Mouse (Mus musculus): ENCODE measurements around the gene Thrb. TPM values are rescaled to one million over a fixed set of nuclear protein-coding genes. Genes with fewer than 3 reads are reported as not detected.

The Thrb gene
- total RNA-seq (2021) (10 to 100 TPM; 27.5 to 28.1 TPM), polyA plus RNA-seq (2012; rRNA removed) (7.7 and 10.6 TPM in 2 replicates)
- long read RNA-seq, full-length matches to known transcripts = 1 of 4 reads
- long read RNA-seq, partial matches to known transcripts = 0 of 4 reads
- long read RNA-seq, other reads (novel, unspliced or antisense) = 3 of 4 reads

GRCm38 (mm10) chr14:17659686-17660328 lies at the start of gene Thrb:
Thrb (plus strand) TSS chr14:17660261.
- Histone ChIP-seq H3K27me3 (ENCODE audit: control insufficient read depth, insufficient read depth, low read length) (no peaks in the 10 kb centered on the region; the same call in 1 of the 2 replicates), H3K36me3 (ENCODE audit: control insufficient read depth, insufficient read depth, low read length) (peaks cover 4% of the 10 kb centered on the region), H3K4me1 (ENCODE audit: control insufficient read depth, insufficient read depth, low read length) (no peaks in the 10 kb centered on the region), H3K4me3 (peak within 1 kb of the TSS; percentile 82), H3K27ac (peak within 1 kb of the TSS; percentile 91), H3K9ac (ENCODE audit: low read depth, low read length) (peak within 1 kb of the TSS; percentile 77), H3K79me2 (replicated peaks; ENCODE audit: control insufficient read depth, insufficient read depth, low read length) (no peaks in the 10 kb centered on the region)
- intact Hi-C loops (cut with DNase I) = loop anchor here (2.0 to 10.0 kb wide), 4 partner anchors 83 to 505 kb away; no protein-coding TSS in a partner anchor
- TF ChIP-seq EP300 (IDR thresholded peaks at IDR 0.05; ENCODE audit: insufficient read depth, low read depth, low read length) = no peak
- under 1% methylated on average over 23 of the region's 23 CpGs for WGBS
- DNase-seq = peak; percentile 39 to 40

- Histone ChIP-seq H3K79me2 (replicated peaks; ENCODE audit: control insufficient read depth, insufficient read depth, low read length) (no peaks in the 10 kb centered on the region), H3K4me1 (ENCODE audit: control insufficient read depth, insufficient read depth, low read length) (no peaks in the 10 kb centered on the region), H3K9ac (ENCODE audit: low read depth, low read length) (no peak overlapping the region), H3K27ac (no peak overlapping the region), H3K27me3 (ENCODE audit: control insufficient read depth, insufficient read depth, low read length) (no peaks in the 10 kb centered on the region), H3K4me3 (no peak overlapping the region), H3K36me3 (ENCODE audit: control insufficient read depth, insufficient read depth, low read length) (no peaks in the 10 kb centered on the region)
- DNase-seq = no peak
- TF ChIP-seq CTCF (IDR thresholded peaks at IDR 0.05) (no peak), POLR2A (IDR thresholded peaks at IDR 0.05; ENCODE audit: insufficient read depth, low read depth, low read length) (no peak), EP300 (IDR thresholded peaks at IDR 0.05; ENCODE audit: insufficient read depth, low read depth, low read length) (no peak)
- WGBS = 41% methylated on average over 3 of the region's 3 CpGs
- intact Hi-C loops (cut with DNase I) = no loop called here
These were observed 38.4 kb upstream of the Thrb start for GRCm38 (mm10) chr14:17621671-17622070.

- no peak overlapping the region for H3K9ac ChIP-seq (ENCODE audit: low read depth, low read length)
These were observed 36.1 kb upstream of the Thrb start for GRCm38 (mm10) chr14:17623936-17624335.

GRCm38 (mm10) chr14:17629215-17629614 lies 30.8 kb upstream of the Thrb start:
- no peak for TF ChIP-seq CTCF (IDR thresholded peaks at IDR 0.05)
- TF ChIP-seq POLR2A (IDR thresholded peaks at IDR 0.05; ENCODE audit: insufficient read depth, low read depth, low read length) = no peak
- no peak for TF ChIP-seq EP300 (IDR thresholded peaks at IDR 0.05; ENCODE audit: insufficient read depth, low read depth, low read length)
- intact Hi-C loops (cut with DNase I) = no loop called here
- no peak overlapping the region for H3K27ac ChIP-seq
- H3K79me2 ChIP-seq (replicated peaks; ENCODE audit: control insufficient read depth, insufficient read depth, low read length) = no peaks in the 10 kb centered on the region
- no peak for DNase-seq
- H3K4me1 ChIP-seq (ENCODE audit: control insufficient read depth, insufficient read depth, low read length) = peaks cover 4% of the 10 kb centered on the region; the same call in 1 of the 2 replicates
- H3K27me3 ChIP-seq (ENCODE audit: control insufficient read depth, insufficient read depth, low read length) = no peaks in the 10 kb centered on the region
- 31% methylated on average over 5 of the region's 5 CpGs for WGBS
- H3K9ac ChIP-seq (ENCODE audit: low read depth, low read length) = no peak overlapping the region
- H3K4me3 ChIP-seq = no peak overlapping the region
- no peaks in the 10 kb centered on the region; the same call in 1 of the 2 replicates for H3K36me3 ChIP-seq (ENCODE audit: control insufficient read depth, insufficient read depth, low read length)

More at GRCm38 (mm10) chr14:17623936-17624335, 36.1 kb upstream of the Thrb start:
- WGBS = 78% methylated on average over 2 of the region's 2 CpGs
- TF ChIP-seq EP300 (IDR thresholded peaks at IDR 0.05; ENCODE audit: insufficient read depth, low read depth, low read length) = no peak
- no peak for TF ChIP-seq POLR2A (IDR thresholded peaks at IDR 0.05; ENCODE audit: insufficient read depth, low read depth, low read length)
- TF ChIP-seq CTCF (IDR thresholded peaks at IDR 0.05) = no peak
- Histone ChIP-seq H3K27me3 (ENCODE audit: control insufficient read depth, insufficient read depth, low read length) (no peaks in the 10 kb centered on the region), H3K4me1 (ENCODE audit: control insufficient read depth, insufficient read depth, low read length) (no peaks in the 10 kb centered on the region), H3K79me2 (replicated peaks; ENCODE audit: control insufficient read depth, insufficient read depth, low read length) (no peaks in the 10 kb centered on the region), H3K27ac (no peak overlapping the region), H3K4me3 (no peak overlapping the region), H3K36me3 (ENCODE audit: control insufficient read depth, insufficient read depth, low read length) (no peaks in the 10 kb centered on the region)
- intact Hi-C loops (cut with DNase I) = no loop called here
- DNase-seq = no peak

- DNase-seq = peak; percentile 82
- Histone ChIP-seq H3K27ac (no peak overlapping the region), H3K4me1 (ENCODE audit: control insufficient read depth, insufficient read depth, low read length) (peaks cover 4% of the 10 kb centered on the region; the same call in 1 of the 2 replicates), H3K4me3 (no peak overlapping the region), H3K79me2 (replicated peaks; ENCODE audit: control insufficient read depth, insufficient read depth, low read length) (no peaks in the 10 kb centered on the region), H3K9ac (ENCODE audit: low read depth, low read length) (no peak overlapping the region), H3K36me3 (ENCODE audit: control insufficient read depth, insufficient read depth, low read length) (no peaks in the 10 kb centered on the region; the same call in 1 of the 2 replicates), H3K27me3 (ENCODE audit: control insufficient read depth, insufficient read depth, low read length) (no peaks in the 10 kb centered on the region)
- intact Hi-C loops (cut with DNase I) = no loop called here
- 6% methylated on average over 19 of the region's 19 CpGs for WGBS
- TF ChIP-seq EP300 (IDR thresholded peaks at IDR 0.05; ENCODE audit: insufficient read depth, low read depth, low read length) (no peak), POLR2A (IDR thresholded peaks at IDR 0.05; ENCODE audit: insufficient read depth, low read depth, low read length) (0 out of 2 replicates have a peak, but pooled peaks have one; percentile 11)
These were observed 27.1 kb upstream of the Thrb start for GRCm38 (mm10) chr14:17632887-17633522.

- 65% methylated on average over 3 of the region's 3 CpGs for WGBS
- 0 out of 2 replicates have a peak, but pooled peaks cover 2% of the 10 kb centered on the region for H3K4me1 ChIP-seq (ENCODE audit: control insufficient read depth, insufficient read depth, low read length)
- no peak overlapping the region for H3K9ac ChIP-seq (ENCODE audit: low read depth, low read length)
- H3K27me3 ChIP-seq (ENCODE audit: control insufficient read depth, insufficient read depth, low read length) = no peaks in the 10 kb centered on the region
- no peaks in the 10 kb centered on the region for H3K79me2 ChIP-seq (replicated peaks; ENCODE audit: control insufficient read depth, insufficient read depth, low read length)
- H3K4me3 ChIP-seq = no peak overlapping the region
- intact Hi-C loops (cut with DNase I) = no loop called here
- no peak overlapping the region for H3K27ac ChIP-seq
- no peak for DNase-seq
- H3K36me3 ChIP-seq (ENCODE audit: control insufficient read depth, insufficient read depth, low read length) = no peaks in the 10 kb centered on the region
- TF ChIP-seq POLR2A (IDR thresholded peaks at IDR 0.05; ENCODE audit: insufficient read depth, low read depth, low read length) (no peak), CTCF (IDR thresholded peaks at IDR 0.05) (no peak), EP300 (IDR thresholded peaks at IDR 0.05; ENCODE audit: insufficient read depth, low read depth, low read length) (no peak)
These were observed 23.1 kb upstream of the Thrb start for GRCm38 (mm10) chr14:17636971-17637370.
